Mouse (Mus musculus): Measurements from ENCODE around the gene Tnik.

The Tnik gene

DNA sequence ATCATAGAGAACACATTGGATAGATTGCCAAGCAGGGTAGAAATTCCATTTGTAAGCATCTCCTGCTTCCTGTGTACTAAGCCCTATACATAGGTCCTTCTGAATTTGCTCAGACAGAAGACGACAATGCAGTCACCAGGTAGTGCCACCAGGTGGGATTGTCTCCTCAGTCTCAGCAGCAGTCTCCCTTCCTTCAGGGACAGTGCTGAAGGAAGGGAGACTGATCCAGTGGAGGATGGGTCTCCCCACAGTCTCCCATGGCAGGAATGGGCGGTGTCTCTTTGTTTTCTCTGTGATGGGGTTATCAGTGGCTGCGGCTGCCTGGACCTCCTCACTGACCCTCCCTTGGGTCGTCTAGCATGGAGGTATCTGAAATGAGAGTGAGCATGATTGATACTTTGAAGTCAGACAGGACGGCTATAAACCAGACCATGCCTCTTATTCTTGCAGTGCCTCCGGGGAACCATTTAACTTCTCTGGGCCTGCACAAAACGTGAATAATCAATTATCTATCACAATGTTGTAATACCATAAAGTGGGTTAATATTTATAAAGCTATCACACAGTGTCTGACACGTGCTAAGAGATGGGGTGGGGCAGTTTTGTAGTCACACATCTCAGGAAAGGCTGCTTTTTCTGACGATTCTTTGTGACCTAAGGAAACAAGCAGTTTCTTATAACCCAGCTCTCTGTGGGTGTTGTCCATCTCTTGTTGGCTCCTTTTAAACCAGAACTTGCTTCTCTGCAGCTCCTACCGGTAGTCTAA, 285.1 kb downstream of the Tnik start:
- DNase-seq (ENCODE audit: low spot score in 2 of 2), result no peak

- DNase-seq (ENCODE audit: low spot score in 2 of 2), result no peak
These were observed 286.4 kb downstream of the Tnik start for GRCm38 (mm10) chr3:28549391-28549790.

- DNase-seq (ENCODE audit: low spot score in 2 of 2), result peak in 1 of 2 experiments; percentile 21
These were observed 287.6 kb downstream of the Tnik start for GRCm38 (mm10) chr3:28550497-28551093.

- DNase-seq (ENCODE audit: low spot score in 2 of 2), result no peak
These were observed 288.7 kb downstream of the Tnik start for GRCm38 (mm10) chr3:28551756-28552155.

DNA sequence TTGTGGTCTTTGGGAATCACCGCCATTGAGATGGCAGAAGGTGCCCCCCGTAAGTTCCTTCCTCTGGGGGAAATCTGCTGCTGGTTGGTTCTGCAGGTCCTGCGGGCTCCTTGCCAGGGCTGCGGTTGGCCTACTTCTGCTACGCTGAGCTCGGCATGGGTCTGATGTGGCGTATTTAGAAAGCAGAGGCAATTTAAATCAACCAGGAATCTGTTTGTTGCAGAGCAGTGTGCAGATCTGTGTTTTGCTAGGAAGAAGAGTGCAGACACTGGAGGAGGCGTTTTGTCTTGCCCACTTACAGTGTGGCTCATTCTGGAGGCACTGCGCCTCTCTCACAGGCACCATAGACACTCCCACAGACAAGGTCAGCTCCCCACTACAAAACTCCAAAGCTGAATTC, 291.9 kb downstream of the Tnik start:
- DNase-seq (ENCODE audit: low spot score in 2 of 2), result peak in 1 of 2 experiments; percentile 24

GRCm38 (mm10) chr3:28555795-28556570, 293.0 kb downstream of the Tnik start:
- DNase-seq (ENCODE audit: low spot score in 2 of 2), result no peak

GRCm38 (mm10) chr3:28558328-28558871, 295.4 kb downstream of the Tnik start:
- DNase-seq (ENCODE audit: low spot score in 2 of 2), result peak in 1 of 2 experiments; percentile 59

GRCm38 (mm10) chr3:28561408-28561807, 298.4 kb downstream of the Tnik start:
- DNase-seq (ENCODE audit: low spot score in 2 of 2), result no peak

DNA sequence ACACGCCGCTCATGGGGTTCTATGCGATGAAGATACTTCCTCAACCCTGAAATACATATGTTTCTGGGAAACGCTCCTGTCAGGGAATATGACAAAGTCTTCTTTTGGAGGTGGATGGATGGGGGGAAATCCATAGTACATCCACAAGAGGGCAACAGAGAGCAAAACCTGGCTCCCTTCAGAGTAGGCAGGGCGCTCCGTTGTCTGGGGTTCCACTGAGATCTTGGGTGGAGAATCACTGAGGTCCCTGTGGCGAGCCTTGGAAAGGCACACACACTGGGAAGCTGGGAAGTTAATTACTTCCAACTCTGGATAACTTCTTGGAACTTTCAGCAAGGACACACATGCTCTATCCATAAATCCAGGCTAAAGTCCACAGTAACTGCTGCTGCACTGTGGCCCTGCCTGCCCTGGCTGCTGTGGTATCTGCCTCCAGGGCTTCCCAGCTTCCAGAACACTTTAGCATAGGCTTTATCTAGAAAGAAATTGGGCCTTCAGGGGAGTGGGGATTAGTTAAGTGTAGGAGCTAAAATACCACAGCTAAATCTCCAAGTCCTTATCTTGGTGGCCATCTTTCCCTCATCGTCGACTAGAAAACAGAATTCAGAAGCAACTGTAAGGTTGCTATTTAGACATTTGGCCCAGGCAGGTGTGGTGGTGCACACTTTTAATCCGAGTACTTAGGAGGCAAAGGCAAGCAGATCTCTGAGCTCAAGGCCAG, 299.8 kb downstream of the Tnik start:
- DNase-seq (ENCODE audit: low spot score in 2 of 2), result no peak

DNA sequence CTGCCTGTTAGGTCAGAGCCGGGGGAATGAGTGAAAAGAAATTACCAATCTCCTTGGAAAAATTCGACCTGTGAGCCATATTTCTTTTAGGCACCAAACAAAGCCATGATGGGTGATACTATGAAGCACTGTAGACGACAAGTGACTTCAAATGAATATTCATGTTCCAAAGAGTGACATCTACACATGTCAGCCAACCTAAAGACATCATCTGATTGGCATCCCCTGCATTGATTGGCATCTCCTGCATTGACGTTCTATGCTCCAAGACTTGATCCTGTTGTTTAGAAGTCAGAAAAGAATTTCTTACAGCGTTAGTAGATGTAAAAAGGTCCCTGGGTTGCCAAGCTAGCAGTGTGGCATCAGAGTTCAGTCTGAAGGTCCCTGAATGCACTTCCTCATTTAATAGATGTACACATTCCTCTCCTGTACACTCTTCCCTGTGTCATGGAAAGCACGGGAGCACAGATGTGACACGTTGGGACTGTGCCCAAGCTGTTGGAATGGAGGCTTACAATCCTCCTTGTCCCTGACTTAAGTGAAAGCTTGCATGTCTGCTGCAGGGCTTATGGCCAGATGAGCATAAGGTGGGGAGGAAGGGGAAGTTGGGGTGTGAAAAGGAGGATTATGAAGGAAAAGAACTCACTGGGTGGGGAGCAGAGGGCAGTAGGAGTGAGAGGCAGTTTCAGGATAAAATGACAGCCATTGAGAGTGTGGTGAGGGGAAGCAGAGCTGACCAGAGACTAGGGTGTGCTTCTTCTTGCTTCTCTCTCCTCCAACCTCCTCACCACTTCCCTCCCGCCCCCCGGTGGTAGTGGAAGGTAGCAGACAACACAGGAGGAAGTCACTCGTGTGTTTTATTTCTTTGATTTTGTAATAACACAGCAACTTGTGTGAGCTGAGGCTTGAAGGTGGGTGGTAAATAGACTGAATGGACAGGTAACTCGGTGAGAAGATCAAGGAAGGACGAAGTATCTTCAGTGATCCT, 301.6 kb downstream of the Tnik start:
- no peak for DNase-seq (ENCODE audit: low spot score in 2 of 2)

DNA sequence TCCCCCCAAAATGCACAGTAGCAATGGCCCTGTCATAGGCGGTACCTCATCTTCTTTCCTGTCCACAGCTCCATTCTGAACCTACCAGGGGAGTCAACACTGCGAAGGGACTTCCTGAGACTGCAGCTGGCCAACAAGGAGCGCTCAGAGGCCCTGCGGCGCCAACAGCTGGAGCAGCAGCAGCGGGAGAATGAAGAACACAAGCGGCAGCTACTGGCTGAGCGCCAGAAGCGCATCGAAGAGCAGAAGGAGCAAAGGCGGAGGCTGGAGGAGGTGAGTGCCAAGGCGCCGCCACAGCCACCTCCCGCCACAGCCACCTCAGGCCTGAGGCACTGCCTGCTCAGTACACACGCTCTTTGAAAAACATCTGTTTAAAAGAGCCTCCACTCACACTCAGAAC, 314.3 kb downstream of the Tnik start:
- peak; percentile 31 to 46 for DNase-seq (ENCODE audit: low spot score in 2 of 2)

DNA sequence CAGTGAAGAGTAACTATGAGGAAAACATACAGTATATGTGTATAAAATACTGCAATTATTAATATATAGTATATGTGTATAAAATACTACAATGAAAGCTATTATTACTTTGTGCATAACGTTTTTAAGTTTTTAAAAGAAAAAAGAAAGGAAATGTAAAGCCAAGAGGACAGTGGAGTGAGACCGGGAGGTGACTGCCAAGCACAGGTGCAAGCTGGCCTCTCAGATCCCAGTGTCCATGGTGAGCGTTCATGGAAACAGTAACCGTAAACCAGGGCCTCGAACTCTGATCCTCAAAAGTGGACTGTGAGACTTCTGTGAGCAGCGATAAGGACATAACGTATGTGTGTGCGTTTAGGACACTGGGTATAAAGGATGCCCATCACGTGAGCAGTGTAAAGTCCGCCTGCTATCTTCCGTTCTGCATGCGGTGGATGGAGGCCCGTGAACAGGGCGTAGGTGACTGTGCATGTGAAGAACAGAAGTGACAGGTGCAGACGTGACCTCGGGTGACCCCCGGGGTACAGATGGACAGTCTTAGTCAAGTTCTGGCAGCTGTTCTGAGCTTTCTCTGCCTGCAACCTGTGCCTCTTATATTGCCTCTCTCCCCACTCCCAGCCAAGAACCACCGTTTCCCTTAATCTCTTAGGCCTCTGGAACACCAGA, 316.1 kb downstream of the Tnik start:
- DNase-seq (ENCODE audit: low spot score in 2 of 2), result no peak

GRCm38 (mm10) chr3:28585750-28586465, 322.9 kb downstream of the Tnik start:
- DNase-seq (ENCODE audit: low spot score in 2 of 2), result no peak

DNA sequence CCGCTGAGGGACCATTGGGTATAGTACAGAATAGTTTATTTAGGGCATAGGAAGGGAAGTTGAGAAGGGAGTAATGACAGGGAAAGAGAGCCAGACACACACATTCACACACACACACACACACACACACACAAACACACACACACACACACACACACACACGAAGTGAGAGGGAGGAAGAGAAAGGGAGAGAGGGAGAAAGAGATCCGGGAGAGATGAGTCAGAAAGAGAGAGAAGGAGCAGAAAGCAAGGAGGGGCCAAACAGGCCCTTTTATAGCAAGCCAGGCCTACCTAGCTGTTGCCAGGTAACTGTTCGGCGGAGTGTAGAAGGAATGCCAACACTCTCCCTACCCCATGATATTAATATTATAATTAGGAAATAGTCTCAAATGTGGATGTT, 324.8 kb downstream of the Tnik start:
- DNase-seq (ENCODE audit: low spot score in 2 of 2), result no peak

DNA sequence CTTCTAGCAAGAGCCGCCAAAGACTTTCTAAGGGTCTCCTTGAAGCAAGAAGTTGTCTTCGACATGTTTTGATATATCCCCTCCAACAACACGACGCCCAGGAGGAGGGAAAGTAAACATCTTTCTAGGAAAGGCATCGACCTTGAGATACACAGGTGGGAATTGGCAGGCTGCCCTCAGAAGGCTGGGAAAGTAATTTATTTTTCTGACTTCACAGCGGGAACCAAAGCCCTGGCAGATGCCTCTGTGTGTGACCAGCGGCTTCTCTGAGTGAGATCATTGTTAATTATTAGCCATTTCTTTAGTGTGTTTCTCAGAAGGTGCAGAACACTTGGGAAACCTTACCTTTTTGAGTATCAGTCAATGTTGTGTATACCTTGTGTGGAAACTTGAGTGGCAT, 328.3 kb downstream of the Tnik start:
- no peak for DNase-seq (ENCODE audit: low spot score in 2 of 2)

- no peak for DNase-seq (ENCODE audit: low spot score in 2 of 2)
These were observed 330.9 kb downstream of the Tnik start for GRCm38 (mm10) chr3:28593922-28594321.

DNA sequence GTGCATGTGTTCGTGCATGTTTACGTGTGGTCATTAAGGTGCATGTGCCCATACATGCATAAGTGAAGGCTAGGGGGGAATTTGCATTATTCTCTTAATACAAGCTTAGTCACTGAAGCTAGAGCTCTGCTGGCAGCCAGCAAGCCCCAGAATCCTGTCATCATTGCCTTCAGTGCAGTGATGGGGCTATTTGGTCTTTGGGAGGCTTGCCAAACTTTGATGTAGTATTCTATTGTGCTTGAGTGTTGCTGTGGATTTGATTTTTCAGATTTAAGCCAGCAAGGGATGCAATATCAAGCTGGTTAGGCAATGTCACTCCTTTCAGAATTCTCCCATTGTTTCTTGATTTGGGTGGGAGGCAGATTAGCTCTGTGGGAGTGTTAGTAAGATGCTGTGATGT, 336.5 kb downstream of the Tnik start:
- no peak for DNase-seq (ENCODE audit: low spot score in 2 of 2)

DNA sequence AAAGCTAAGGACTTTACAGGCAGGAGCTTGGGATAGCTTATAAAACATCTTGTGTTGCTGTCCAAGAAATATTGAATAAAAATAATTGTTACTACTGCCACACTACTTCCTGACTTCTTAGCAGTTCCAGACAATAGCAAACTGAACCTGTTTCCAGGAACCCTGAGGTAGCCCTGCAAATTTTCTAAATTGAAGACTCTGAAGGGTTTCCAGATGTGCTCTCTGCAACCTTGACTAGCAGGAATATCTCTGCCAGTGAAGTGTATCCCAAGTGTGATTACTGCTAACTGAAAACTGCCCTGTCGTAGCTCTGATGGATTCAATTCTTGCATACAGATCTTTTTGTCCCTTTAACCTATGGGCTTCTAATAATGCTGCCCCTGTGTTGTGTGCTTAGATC, 343.7 kb downstream of the Tnik start:
- no peak for DNase-seq (ENCODE audit: low spot score in 2 of 2)

DNA sequence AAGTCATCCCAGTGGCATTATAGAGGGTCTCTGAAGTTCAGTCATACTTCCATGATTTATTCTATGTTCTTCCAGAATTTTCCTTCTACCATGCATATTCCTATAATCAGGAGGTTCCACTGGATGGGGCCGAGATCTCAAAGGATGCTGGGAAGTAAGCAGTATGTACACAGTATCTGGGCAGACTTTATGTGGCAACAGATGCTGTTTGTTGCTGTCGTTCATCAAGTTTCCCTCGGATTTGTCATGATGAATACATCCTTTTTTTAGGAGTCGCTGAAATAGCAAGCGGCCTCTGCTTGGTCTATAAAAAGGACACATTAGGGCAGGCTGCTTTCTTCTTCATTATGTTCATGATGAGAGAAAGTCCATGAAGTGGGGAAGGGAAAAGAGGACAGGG, 349.3 kb downstream of the Tnik start:
- no peak for DNase-seq (ENCODE audit: low spot score in 2 of 2)
